Mouse (Mus musculus): ENCODE measurements around the gene Lrrc28. TPM values are rescaled to one million over a fixed set of nuclear protein-coding genes. Genes with fewer than 3 reads are reported as not detected.

The Lrrc28 gene
- polyA plus RNA-seq, 1 experiment from 2014 or later = 39.7 TPM

GRCm38 (mm10) chr7:67514893-67515292, 130.2 kb downstream of the Lrrc28 start:
- ATAC-seq (ENCODE audit: low FRiP score, low TSS enrichment) (no peak), DNase-seq (no peak)
- no peaks in the 10 kb centered on the region for H3K4me1 ChIP-seq (ENCODE audit: control insufficient read depth, insufficient read depth, low read length)
- no peak overlapping the region for H3K4me2 ChIP-seq (ENCODE audit: low read length)
- no peaks in the 10 kb centered on the region for H3K27me3 ChIP-seq (ENCODE audit: control insufficient read depth, insufficient read depth, low read length)
- 60% methylated on average over 10 of the region's 10 CpGs for WGBS
- no peaks in the 10 kb centered on the region; the same call in 1 of the 2 replicates for H3K36me3 ChIP-seq (ENCODE audit: control insufficient read depth, insufficient read depth, low read length)
- H3K9ac ChIP-seq (replicated peaks; ENCODE audit: low read length) = no peak overlapping the region
- H3K9me3 ChIP-seq (ENCODE audit: control insufficient read depth, low read length) = no peaks in the 10 kb centered on the region
- H3K4me3 ChIP-seq (replicated peaks; ENCODE audit: low read depth, low read length) = no peak overlapping the region
- no peak overlapping the region for H3K27ac ChIP-seq (replicated peaks; ENCODE audit: low read depth, low read length)

GRCm38 (mm10) chr7:67514380-67514779, 130.7 kb downstream of the Lrrc28 start:
- H3K4me2 ChIP-seq (ENCODE audit: low read length) = no peak overlapping the region

GRCm38 (mm10) chr7:67513656-67514055, 131.4 kb downstream of the Lrrc28 start:
- Histone ChIP-seq H3K4me1 (ENCODE audit: control insufficient read depth, insufficient read depth, low read length) (no peaks in the 10 kb centered on the region), H3K27ac (replicated peaks; ENCODE audit: low read depth, low read length) (no peak overlapping the region), H3K9ac (replicated peaks; ENCODE audit: low read length) (no peak overlapping the region), H3K4me3 (replicated peaks; ENCODE audit: low read depth, low read length) (no peak overlapping the region), H3K9me3 (ENCODE audit: control insufficient read depth, low read length) (no peaks in the 10 kb centered on the region), H3K27me3 (ENCODE audit: control insufficient read depth, insufficient read depth, low read length) (no peaks in the 10 kb centered on the region), H3K36me3 (ENCODE audit: control insufficient read depth, insufficient read depth, low read length) (no peaks in the 10 kb centered on the region), H3K4me2 (ENCODE audit: low read length) (no peak overlapping the region)
- WGBS = 71% methylated on average over 4 of the region's 4 CpGs
- ATAC-seq (ENCODE audit: low FRiP score, low TSS enrichment) (no peak), DNase-seq (no peak)

More at GRCm38 (mm10) chr7:67514380-67514779, 130.7 kb downstream of the Lrrc28 start:
- H3K4me3 ChIP-seq (replicated peaks; ENCODE audit: low read depth, low read length) = no peak overlapping the region
- no peaks in the 10 kb centered on the region for H3K4me1 ChIP-seq (ENCODE audit: control insufficient read depth, insufficient read depth, low read length)
- no peak overlapping the region for H3K27ac ChIP-seq (replicated peaks; ENCODE audit: low read depth, low read length)
- no peak for DNase-seq
- no peak overlapping the region for H3K9ac ChIP-seq (replicated peaks; ENCODE audit: low read length)
- no peaks in the 10 kb centered on the region for H3K36me3 ChIP-seq (ENCODE audit: control insufficient read depth, insufficient read depth, low read length)
- no peak for ATAC-seq (ENCODE audit: low FRiP score, low TSS enrichment)
- 74% methylated on average over 4 of the region's 4 CpGs for WGBS
- H3K27me3 ChIP-seq (ENCODE audit: control insufficient read depth, insufficient read depth, low read length) = no peaks in the 10 kb centered on the region
- no peaks in the 10 kb centered on the region for H3K9me3 ChIP-seq (ENCODE audit: control insufficient read depth, low read length)

GRCm38 (mm10) chr7:67511606-67512005, 133.5 kb downstream of the Lrrc28 start:
- Histone ChIP-seq H3K4me3 (replicated peaks; ENCODE audit: low read depth, low read length) (no peak overlapping the region), H3K9ac (replicated peaks; ENCODE audit: low read length) (no peak overlapping the region), H3K4me1 (ENCODE audit: control insufficient read depth, insufficient read depth, low read length) (no peaks in the 10 kb centered on the region), H3K27me3 (ENCODE audit: control insufficient read depth, insufficient read depth, low read length) (no peaks in the 10 kb centered on the region), H3K9me3 (ENCODE audit: control insufficient read depth, low read length) (no peaks in the 10 kb centered on the region), H3K4me2 (ENCODE audit: low read length) (no peak overlapping the region), H3K36me3 (ENCODE audit: control insufficient read depth, insufficient read depth, low read length) (no peaks in the 10 kb centered on the region), H3K27ac (replicated peaks; ENCODE audit: low read depth, low read length) (no peak overlapping the region)
- ATAC-seq (ENCODE audit: low FRiP score, low TSS enrichment) (no peak), DNase-seq (no peak)
- 66% methylated on average over 7 of the region's 7 CpGs for WGBS

- no peaks in the 10 kb centered on the region for H3K36me3 ChIP-seq (ENCODE audit: control insufficient read depth, insufficient read depth, low read length)
- no peak overlapping the region for H3K4me3 ChIP-seq (replicated peaks; ENCODE audit: low read depth, low read length)
- H3K9me3 ChIP-seq (ENCODE audit: control insufficient read depth, low read length) = no peaks in the 10 kb centered on the region
- peak; percentile 59 for DNase-seq
- H3K4me2 ChIP-seq (ENCODE audit: low read length) = no peak overlapping the region
- peak; percentile 53; the same call in 1 of the 2 replicates for ATAC-seq (ENCODE audit: low FRiP score, low TSS enrichment)
- WGBS = 51% methylated on average over 7 of the region's 7 CpGs
- H3K27ac ChIP-seq (replicated peaks; ENCODE audit: low read depth, low read length) = peak overlapping the region; percentile 62
- no peaks in the 10 kb centered on the region for H3K27me3 ChIP-seq (ENCODE audit: control insufficient read depth, insufficient read depth, low read length)
- peaks cover 7% of the 10 kb centered on the region; the same call in 1 of the 2 replicates for H3K4me1 ChIP-seq (ENCODE audit: control insufficient read depth, insufficient read depth, low read length)
- no peak overlapping the region for H3K9ac ChIP-seq (replicated peaks; ENCODE audit: low read length)
Observed at GRCm38 (mm10) chr7:67503281-67504010, 141.6 kb downstream of the Lrrc28 start.

GRCm38 (mm10) chr7:67502631-67503030, 142.4 kb downstream of the Lrrc28 start:
- no peaks in the 10 kb centered on the region for H3K9me3 ChIP-seq (ENCODE audit: control insufficient read depth, low read length)

GRCm38 (mm10) chr7:67500878-67501277, 144.2 kb downstream of the Lrrc28 start:
- DNase-seq = no peak
- H3K36me3 ChIP-seq (ENCODE audit: control insufficient read depth, insufficient read depth, low read length) = no peaks in the 10 kb centered on the region
- ATAC-seq (ENCODE audit: low FRiP score, low TSS enrichment) = no peak
- H3K9ac ChIP-seq (replicated peaks; ENCODE audit: low read length) = no peak overlapping the region
- H3K27me3 ChIP-seq (ENCODE audit: control insufficient read depth, insufficient read depth, low read length) = no peaks in the 10 kb centered on the region
- H3K9me3 ChIP-seq (ENCODE audit: control insufficient read depth, low read length) = no peaks in the 10 kb centered on the region
- H3K4me2 ChIP-seq (ENCODE audit: low read length) = no peak overlapping the region
- peaks cover 7% of the 10 kb centered on the region; the same call in 1 of the 2 replicates for H3K4me1 ChIP-seq (ENCODE audit: control insufficient read depth, insufficient read depth, low read length)
- no peak overlapping the region for H3K27ac ChIP-seq (replicated peaks; ENCODE audit: low read depth, low read length)
- no peak overlapping the region for H3K4me3 ChIP-seq (replicated peaks; ENCODE audit: low read depth, low read length)
- whole genome bisulfite sequencing = 82% methylated on average over 5 of the region's 5 CpGs

More at GRCm38 (mm10) chr7:67502631-67503030, 142.4 kb downstream of the Lrrc28 start:
- WGBS = 69% methylated on average over 4 of the region's 4 CpGs
- Histone ChIP-seq H3K27me3 (ENCODE audit: control insufficient read depth, insufficient read depth, low read length) (no peaks in the 10 kb centered on the region), H3K4me2 (ENCODE audit: low read length) (no peak overlapping the region), H3K36me3 (ENCODE audit: control insufficient read depth, insufficient read depth, low read length) (no peaks in the 10 kb centered on the region), H3K4me1 (ENCODE audit: control insufficient read depth, insufficient read depth, low read length) (peaks cover 7% of the 10 kb centered on the region; the same call in 1 of the 2 replicates), H3K9ac (replicated peaks; ENCODE audit: low read length) (no peak overlapping the region), H3K27ac (replicated peaks; ENCODE audit: low read depth, low read length) (peak overlapping the region; percentile 62), H3K4me3 (replicated peaks; ENCODE audit: low read depth, low read length) (no peak overlapping the region)
- ATAC-seq (ENCODE audit: low FRiP score, low TSS enrichment) (no peak), DNase-seq (no peak)

GRCm38 (mm10) chr7:67500076-67500828, 144.8 kb downstream of the Lrrc28 start:
- 78% methylated on average over 11 of the region's 11 CpGs for WGBS
- Histone ChIP-seq H3K4me2 (ENCODE audit: low read length) (no peak overlapping the region), H3K9me3 (ENCODE audit: control insufficient read depth, low read length) (no peaks in the 10 kb centered on the region), H3K4me1 (ENCODE audit: control insufficient read depth, insufficient read depth, low read length) (peaks cover 7% of the 10 kb centered on the region; the same call in 1 of the 2 replicates), H3K27me3 (ENCODE audit: control insufficient read depth, insufficient read depth, low read length) (no peaks in the 10 kb centered on the region), H3K27ac (replicated peaks; ENCODE audit: low read depth, low read length) (no peak overlapping the region), H3K9ac (replicated peaks; ENCODE audit: low read length) (no peak overlapping the region), H3K4me3 (replicated peaks; ENCODE audit: low read depth, low read length) (no peak overlapping the region), H3K36me3 (ENCODE audit: control insufficient read depth, insufficient read depth, low read length) (no peaks in the 10 kb centered on the region)
- DNase-seq = no peak
- ATAC-seq (ENCODE audit: low FRiP score, low TSS enrichment) = no peak

Data from midbrain, embryonic 14.5 days (tissue).